In the genomic region with DNA sequence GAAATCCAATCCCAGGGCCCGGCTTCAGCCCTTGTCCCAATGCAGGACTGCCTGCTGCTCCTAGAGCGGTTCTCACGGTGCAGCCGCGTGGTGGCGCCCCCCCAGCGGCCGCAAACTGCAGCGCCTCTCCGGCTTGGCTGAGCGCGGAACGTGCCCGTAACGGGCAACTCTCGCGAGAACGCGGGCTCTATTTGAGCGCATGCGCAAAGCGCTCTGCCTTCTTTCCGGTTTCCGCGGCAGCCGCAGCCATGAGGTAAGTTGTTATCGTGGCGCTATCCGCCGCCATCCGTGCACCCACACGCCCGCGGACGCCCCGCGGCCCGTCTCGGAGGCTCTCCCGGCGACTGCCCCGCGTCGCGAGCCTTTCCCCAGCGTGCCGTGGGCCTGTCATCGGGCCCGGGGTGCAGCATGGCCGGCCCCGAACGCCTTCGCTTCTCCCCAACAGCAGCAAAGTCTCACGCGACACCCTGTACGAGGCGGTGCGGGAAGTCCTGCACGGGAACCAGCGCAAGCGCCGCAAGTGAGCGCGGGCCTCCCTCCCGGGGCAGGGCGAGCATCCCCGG, we compare ENCODE assay signal across 1 mouse cellular context.
TF ChIP-seq lines count a peak whose summit lies in the region.

A gene (plus strand): TSS at position 106 of the 563 bp plus-strand sequence.

TF ChIP-seq in CH12.LX, 34 proteins besides CTCF, POLR2A, EP300 and RAD21 (continued from another document):
- peak; percentile 100 for TF ChIP-seq NELFE (IDR thresholded peaks at IDR 0.05; ENCODE audit: low read depth, low read length)
- TF ChIP-seq USF2 (conservative IDR thresholded peaks at IDR 0.05; ENCODE audit: low read depth, low read length): no peak; the same call in 1 of the 2 replicates
- peak; percentile 82 for TF ChIP-seq HCFC1 (IDR thresholded peaks at IDR 0.05; ENCODE audit: low read depth, low read length)
- TF ChIP-seq MAFK (IDR thresholded peaks at IDR 0.05; ENCODE audit: insufficient replicate concordance, low read length): no peak
- TF ChIP-seq NRF1 (IDR thresholded peaks at IDR 0.05; ENCODE audit: low read depth, low read length): peak; percentile 89
- peak; percentile 88 for TF ChIP-seq ELF1 (IDR thresholded peaks at IDR 0.05; ENCODE audit: low read depth, low read length)
- TF ChIP-seq JUN (IDR thresholded peaks at IDR 0.05; ENCODE audit: insufficient read depth, low read depth, low read length): no peak
- TF ChIP-seq ZMIZ1 (IDR thresholded peaks at IDR 0.05; ENCODE audit: low read depth, low read length): peak; percentile 99
- TF ChIP-seq ZKSCAN1 (IDR thresholded peaks at IDR 0.05; ENCODE audit: borderline replicate concordance, low read depth, low read length): no peak
- peak; percentile 98 for TF ChIP-seq TBP (conservative IDR thresholded peaks at IDR 0.05; ENCODE audit: low read depth, low read length)
- no peak for TF ChIP-seq UBTF (IDR thresholded peaks at IDR 0.05; ENCODE audit: low read depth, low read length)
- no peak for TF ChIP-seq PAX5 (IDR thresholded peaks at IDR 0.05; ENCODE audit: low read length)
- TF ChIP-seq ETS1 (conservative IDR thresholded peaks at IDR 0.05; ENCODE audit: low read depth, low read length): no peak
- TF ChIP-seq CHD1 (IDR thresholded peaks at IDR 0.05; ENCODE audit: low read depth, low read length): no peak
